Mouse (Mus musculus) intestine, postnatal 0 days (tissue): Measurements from ENCODE around the gene Foxp2. TPM values are rescaled to one million over a fixed set of nuclear protein-coding genes. Genes with fewer than 3 reads are reported as not detected.

Source experiments
- ATAC-seq: fragments of 200-750 bp; cut with Nextera tagmentation; 2 replicates; pipeline ENCODE4 v1.8.0; 2017; ENCODE audit warnings: mild to moderate bottlenecking, moderate TSS enrichment, moderate library complexity
- H3K27ac ChIP-seq: fragments of 300-500 bp; sonication (generic); 2 replicates; pipeline ENCODE4 v1.5.1; 2014; ENCODE audit warnings: mild to moderate bottlenecking, low read depth, low read length, moderate library complexity
- H3K27me3 ChIP-seq: fragments of 300-500 bp; sonication (generic); replicated peaks from 2 replicates; pipeline ENCODE4 v1.6.1; 2014; ENCODE audit warnings: low read length, mixed read lengths; ENCODE audit not compliant: control insufficient read depth, insufficient read depth
- H3K36me3 ChIP-seq: fragments of 300-500 bp; sonication (generic); 2 replicates; pipeline ENCODE4 v1.6.1; 2014; ENCODE audit warnings: mild to moderate bottlenecking, moderate library complexity; ENCODE audit not compliant: control insufficient read depth, insufficient read depth
- H3K4me1 ChIP-seq: fragments of 300-500 bp; sonication (generic); replicated peaks from 2 replicates; pipeline ENCODE4 v1.6.1; 2014; ENCODE audit warnings: antibody characterized with exemption, low read length, mixed read lengths; ENCODE audit not compliant: control insufficient read depth, insufficient read depth
- H3K4me2 ChIP-seq: fragments of 300-500 bp; sonication (generic); replicated peaks from 2 replicates; pipeline ENCODE4 v1.6.1; 2014; ENCODE audit warnings: low read depth, mild to moderate bottlenecking, moderate library complexity
- H3K4me3 ChIP-seq: fragments of 300-500 bp; sonication (generic); 2 replicates; pipeline ENCODE4 v1.5.1; 2014; ENCODE audit warnings: low read depth, low read length
- H3K9ac ChIP-seq: fragments of 300-500 bp; sonication (generic); 2 replicates; pipeline ENCODE4 v1.6.1; 2014; ENCODE audit warnings: mild to moderate bottlenecking, low read depth, low read length
- H3K9me3 ChIP-seq: fragments of 300-500 bp; sonication (generic); 2 replicates; pipeline ENCODE4 v1.6.1; 2016; ENCODE audit warnings: mixed run types; ENCODE audit not compliant: control insufficient read depth
- CTCF ChIP-seq: sonication (generic); IDR thresholded peaks from 2 replicates; pipeline ENCODE4 v1.5.1; 2016; ENCODE audit warnings: low read depth, mild to moderate bottlenecking, control low read depth, antibody characterized with exemption, moderate library complexity
- WGBS: fragments of 180-500 bp; shearing (Covaris S2); extraction: QIAGEN DNeasy Blood & Tissue Kit; methylation state at CpG from one replicate; pipeline ENCODE4 v1.1.7; 2014; 5-methylcytosine and 5-hydroxymethylcytosine counted together
- microRNA-seq: library from miRNA; unstranded; fragments of <30 nt; microRNA quantifications from one replicate; pipeline ENCODE4, GENCODE M21; 2016
- polyA plus RNA-seq: library from polyadenylated mRNA; unstranded; fragments of >200 nt; fragmentation: Nextera tagmentation; extraction: Ambion mirVana; gene quantifications from 2 replicates; pipeline ENCODE4 v1.2.1, GENCODE M21; 2015

Foxp2 gene
- polyA plus RNA-seq, 1 experiment from 2014 or later = 5.4 TPM

- Histone ChIP-seq H3K9me3 (no peaks in the 10 kb centered on the region), H3K4me2 (no peak overlapping the region), H3K4me3 (no peak overlapping the region), H3K4me1 (no peaks in the 10 kb centered on the region), H3K27ac (no peak overlapping the region), H3K27me3 (no peaks in the 10 kb centered on the region), H3K36me3 (no peaks in the 10 kb centered on the region), H3K9ac (no peak overlapping the region)
- TF ChIP-seq CTCF = no peak
- no peak for ATAC-seq
- 92% methylated on average over 2 of the region's 2 CpGs for WGBS
Measured at GRCm38 (mm10) chr6:15459701-15460100, 558.6 kb downstream of the Foxp2 start.

GRCm38 (mm10) chr6:15463390-15463789, 562.2 kb downstream of the Foxp2 start:
- Histone ChIP-seq H3K4me1 (no peaks in the 10 kb centered on the region), H3K4me2 (no peak overlapping the region), H3K27ac (no peak overlapping the region), H3K27me3 (no peaks in the 10 kb centered on the region), H3K36me3 (no peaks in the 10 kb centered on the region), H3K9me3 (no peaks in the 10 kb centered on the region), H3K4me3 (no peak overlapping the region), H3K9ac (no peak overlapping the region)
- no peak for TF ChIP-seq CTCF
- 58% methylated on average over 2 of the region's 2 CpGs for WGBS
- ATAC-seq = no peak

GRCm38 (mm10) chr6:15465471-15465870, 564.3 kb downstream of the Foxp2 start:
- 72% methylated on average over 3 of the region's 3 CpGs for WGBS
- no peaks in the 10 kb centered on the region for H3K9me3 ChIP-seq
- H3K9ac ChIP-seq = no peak overlapping the region
- H3K4me3 ChIP-seq = no peak overlapping the region
- ATAC-seq = no peak
- no peaks in the 10 kb centered on the region for H3K36me3 ChIP-seq
- TF ChIP-seq CTCF = no peak
- no peak overlapping the region for H3K27ac ChIP-seq
- no peak overlapping the region for H3K4me2 ChIP-seq
- H3K27me3 ChIP-seq = no peaks in the 10 kb centered on the region
- H3K4me1 ChIP-seq = no peaks in the 10 kb centered on the region

- Histone ChIP-seq H3K4me3 (no peak overlapping the region), H3K4me1 (no peaks in the 10 kb centered on the region), H3K9me3 (no peaks in the 10 kb centered on the region), H3K9ac (no peak overlapping the region), H3K4me2 (no peak overlapping the region), H3K27me3 (no peaks in the 10 kb centered on the region), H3K36me3 (no peaks in the 10 kb centered on the region), H3K27ac (no peak overlapping the region)
- WGBS = 43% methylated on average over 1 of the region's 1 CpGs
- no peak for ATAC-seq
- TF ChIP-seq CTCF = no peak
Measured at GRCm38 (mm10) chr6:15466634-15467033, 565.5 kb downstream of the Foxp2 start.

GRCm38 (mm10) chr6:15486909-15487308, 585.8 kb downstream of the Foxp2 start:
- ATAC-seq = no peak
- no peaks in the 10 kb centered on the region for H3K4me1 ChIP-seq
- H3K9ac ChIP-seq = no peak overlapping the region
- no peaks in the 10 kb centered on the region for H3K27me3 ChIP-seq
- no peaks in the 10 kb centered on the region for H3K36me3 ChIP-seq
- TF ChIP-seq CTCF = no peak
- no peaks in the 10 kb centered on the region for H3K9me3 ChIP-seq
- H3K27ac ChIP-seq = no peak overlapping the region
- H3K4me3 ChIP-seq = no peak overlapping the region
- whole genome bisulfite sequencing = 81% methylated on average over 2 of the region's 2 CpGs
- no peak overlapping the region for H3K4me2 ChIP-seq

Small RNA genes lying within 50 kb of the gene (microRNA-seq; reads per million reads assigned to microRNA genes)
- not detected for gene Gm25470

Other genes starting within 250 kb of the Foxp2 start
- not detected in 2 replicates for gene Ppp1r3a, start 146.1 kb upstream of the Foxp2 start, polyA plus RNA-seq